Mouse (Mus musculus) T-helper 2 cell (primary cell): ENCODE data around the gene Ptger2.

Experiments
- in situ Hi-C: fragments of 300-600 bp; cut with MboI, MseI; formaldehyde crosslinking; loops from one replicate; pipeline ENCODE4 v1.15.1; 2025; ENCODE audit warnings: high pct_unique_total_duplicates

The Ptger2 gene

DNA sequence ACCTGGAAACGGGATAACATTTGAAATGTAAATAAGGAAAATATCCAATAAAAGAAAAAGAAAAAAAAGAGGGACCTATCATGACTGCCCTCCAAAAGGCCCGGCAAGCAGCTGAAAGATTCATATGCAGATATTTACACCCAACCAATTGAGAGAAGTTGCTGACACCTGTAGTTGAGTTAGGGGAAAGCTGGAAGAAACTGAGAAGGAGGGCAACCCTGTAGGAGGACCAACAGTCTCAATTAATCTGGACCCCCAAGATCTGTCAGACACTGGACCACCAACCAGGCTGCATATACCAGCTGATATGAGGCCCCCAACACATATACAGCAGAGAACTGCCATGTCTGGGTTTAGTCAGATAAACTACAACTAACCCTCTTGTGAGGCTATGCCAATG, 60.1 kb downstream of the Ptger2 start:
- in situ Hi-C loops = no loop called here

GRCm38 (mm10) chr14:45049689-45050418, 61.9 kb downstream of the Ptger2 start:
- in situ Hi-C loops = loop anchor here (5.0 kb wide), 1 partner anchor 43 kb away; no protein-coding TSS in a partner anchor

DNA sequence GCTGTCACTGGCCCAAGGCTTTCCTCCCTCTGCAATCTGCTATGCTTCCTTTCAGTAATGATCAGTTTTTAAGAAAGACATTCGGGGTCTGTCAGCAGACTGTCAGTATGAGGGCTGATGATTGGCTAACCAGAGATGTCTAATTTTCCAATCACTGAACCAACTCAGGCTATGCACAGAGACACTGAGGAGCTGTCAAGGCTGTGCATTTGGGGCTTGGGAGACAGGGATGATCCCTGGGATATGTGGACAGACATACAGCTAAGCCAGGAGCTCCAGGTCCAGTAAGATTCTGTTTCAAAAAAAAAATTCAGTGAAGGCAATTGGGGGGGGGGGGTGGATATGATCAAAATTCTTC, 62.4 kb downstream of the Ptger2 start:
- in situ Hi-C loops = loop anchor here (5.0 kb wide), 1 partner anchor 43 kb away; no protein-coding TSS in a partner anchor

DNA sequence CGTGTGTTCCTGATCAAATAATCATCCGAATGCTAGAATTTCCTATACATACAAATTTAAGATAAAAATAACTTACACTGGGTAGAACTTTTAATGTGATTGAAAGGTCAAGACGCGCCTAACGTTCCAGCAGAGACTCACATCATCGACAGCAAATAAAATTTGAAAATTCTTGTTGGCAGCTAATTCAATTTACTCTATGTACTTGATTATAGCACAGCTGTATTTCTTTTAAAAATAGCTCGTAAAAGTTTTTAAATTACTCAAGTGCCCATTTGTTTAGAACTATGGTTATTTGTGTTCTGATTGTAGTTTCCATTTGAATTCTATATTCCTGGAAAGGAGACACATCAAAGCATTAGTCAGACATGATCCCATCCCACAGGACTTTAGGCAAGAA, 63.1 kb downstream of the Ptger2 start:
- in situ Hi-C loops = loop anchor here (5.0 kb wide), 1 partner anchor 44 kb away; no protein-coding TSS in a partner anchor
